Mouse (Mus musculus) ES-E14 (cell line): ENCODE results near the gene Ndc80. TPM values are rescaled to one million over a fixed set of nuclear protein-coding genes. Genes with fewer than 3 reads are reported as not detected.

Experiments
- DNase-seq: peaks from one replicate; pipeline ENCODE4 v3.0.0-alpha.2; 2013; ENCODE audit warnings: low read depth, low spot score
- H3K27ac ChIP-seq: 2 replicates; pipeline ENCODE4 v1.5.1; 2012; ENCODE audit warnings: low read depth, mild to moderate bottlenecking, low read length, moderate library complexity, mixed read lengths; ENCODE audit not compliant: poor library complexity, insufficient read depth, severe bottlenecking
- H3K36me3 ChIP-seq: 2 replicates; pipeline ENCODE4 v1.6.1; 2012; ENCODE audit warnings: mild to moderate bottlenecking, low read length, moderate library complexity, mixed read lengths; ENCODE audit not compliant: control insufficient read depth, poor library complexity, insufficient read depth, severe bottlenecking
- H3K4me1 ChIP-seq, 2 experiments: fragments of 150-350 bp in 1 of 2; sonication (generic) in 1 of 2; 2 replicates each; pipeline ENCODE4 v1.6.1; 2012; ENCODE audit warnings: low read length in 2 of 2, mild to moderate bottlenecking in 1 of 2, mixed read lengths in 1 of 2; ENCODE audit not compliant: control insufficient read depth in 2 of 2, insufficient read depth in 2 of 2, poor library complexity in 1 of 2
- H3K4me3 ChIP-seq, 2 experiments: fragments of 150-350 bp in 1 of 2; sonication (generic) in 1 of 2; 2 replicates each; pipeline ENCODE4 v1.5.1; 2012; ENCODE audit warnings: low read length in 2 of 2, low read depth in 1 of 2, mild to moderate bottlenecking in 1 of 2, mixed read lengths in 1 of 2; ENCODE audit not compliant: insufficient read depth in 1 of 2, poor library complexity in 1 of 2, severe bottlenecking in 1 of 2
- H3K9ac ChIP-seq: 2 replicates; pipeline ENCODE4 v1.6.1; 2012; ENCODE audit warnings: low read depth, mild to moderate bottlenecking, low read length, mixed read lengths; ENCODE audit not compliant: poor library complexity, insufficient read depth, severe bottlenecking
- H3K9me3 ChIP-seq: fragments of 150-350 bp; sonication (generic); 2 replicates; pipeline ENCODE4 v1.6.1; 2012; ENCODE audit warnings: low read depth, mild to moderate bottlenecking, low read length; ENCODE audit not compliant: control insufficient read depth, insufficient read depth
- CHD2 ChIP-seq: IDR thresholded peaks from 2 replicates; pipeline ENCODE4 v1.6.1; 2014; ENCODE audit warnings: mild to moderate bottlenecking, low read depth, low read length, inconsistent platforms
- HCFC1 ChIP-seq: IDR thresholded peaks from 2 replicates; pipeline ENCODE4 v1.6.1; 2012; ENCODE audit warnings: low read length, inconsistent platforms, borderline replicate concordance; ENCODE audit not compliant: insufficient read depth
- MAFK ChIP-seq: IDR thresholded peaks from 2 replicates; pipeline ENCODE4 v1.6.1; 2014; ENCODE audit warnings: mild to moderate bottlenecking, low read depth, low read length, inconsistent platforms; ENCODE audit not compliant: insufficient read depth
- ZC3H11A ChIP-seq: IDR thresholded peaks from 2 replicates; pipeline ENCODE4 v1.6.1; 2012; ENCODE audit warnings: low read depth, mild to moderate bottlenecking, inconsistent platforms, low read length, borderline replicate concordance
- ZNF384 ChIP-seq: IDR thresholded peaks from 2 replicates; pipeline ENCODE4 v1.6.1; 2012; ENCODE audit warnings: low read depth, low read length, inconsistent platforms
- in situ Hi-C, 2 experiments: fragments of 600-800 bp; cut with MboI; formaldehyde crosslinking; loops; one replicate each; pipeline ENCODE4 v1.15.1; 2025; ENCODE audit warnings: low sequenced_read_pairs in 2 of 2, inconsistent platforms in 1 of 2; ENCODE audit not compliant: unreplicated experiment in 2 of 2
- total RNA-seq: library from RNA; depleted of rRNA; stranded (reverse); fragments of 300-350 nt; gene quantifications from 2 replicates; pipeline ENCODE4 v1.2.3, GENCODE M21; 2012; rRNA removed

The Ndc80 gene
- total RNA-seq, result 31.5 and 42.8 TPM in 2 replicates

- Histone ChIP-seq H3K9ac (peak within 1 kb of the TSS; percentile 94), H3K4me1 (0 out of 4 replicates have a peak, but pooled peaks cover 0 to 3% of the 10 kb centered on the region in 2 experiments), H3K27ac (peak within 1 kb of the TSS; percentile 96), H3K9me3 (no peaks in the 10 kb centered on the region), H3K36me3 (peaks cover 2% of the 10 kb centered on the region; the same call in 1 of the 2 replicates), H3K4me3 (peak within 1 kb of the TSS; percentile 88 to 91)
- DNase-seq, result peak; percentile 86
- in situ Hi-C loops, result no loop called here
- TF ChIP-seq MAFK, result no peak
- no peak for TF ChIP-seq ZNF384
- TF ChIP-seq CHD2, result 0 out of 2 replicates have a peak, but pooled peaks have one; percentile 21
- no peak for TF ChIP-seq ZC3H11A
- peak; percentile 77 for TF ChIP-seq HCFC1
These were observed at the start of gene Ndc80 for GRCm38 (mm10) chr17:71526711-71527564. Ndc80 (minus strand) TSS chr17:71526857.

GRCm38 (mm10) chr17:71561631-71562030 lies 35.0 kb upstream of the Ndc80 start:
- no peak overlapping the region for H3K27ac ChIP-seq
- H3K36me3 ChIP-seq, result no peaks in the 10 kb centered on the region
- H3K4me1 ChIP-seq, result no peaks in the 10 kb centered on the region
- TF ChIP-seq ZC3H11A, result no peak
- no peak for TF ChIP-seq HCFC1
- no peak for TF ChIP-seq MAFK
- TF ChIP-seq CHD2, result no peak
- TF ChIP-seq ZNF384, result no peak
- in situ Hi-C loops, result loop anchor here in 1 of 2 experiments (25.0 kb wide), 1 partner anchor 301 kb away; no protein-coding TSS in a partner anchor
- no peak overlapping the region for H3K4me3 ChIP-seq
- H3K9ac ChIP-seq, result no peak overlapping the region
- no peaks in the 10 kb centered on the region for H3K9me3 ChIP-seq
- DNase-seq, result no peak

GRCm38 (mm10) chr17:71552901-71553300 lies 26.2 kb upstream of the Ndc80 start:
- no peak overlapping the region for H3K27ac ChIP-seq
- no peaks in the 10 kb centered on the region for H3K36me3 ChIP-seq
- DNase-seq, result no peak
- H3K9ac ChIP-seq, result no peak overlapping the region
- peak overlapping the region in 1 of 2 experiments; percentile 96; a peak in 1 of 4 replicates for H3K4me3 ChIP-seq
- no peaks in the 10 kb centered on the region; a peak in 1 of 4 replicates for H3K4me1 ChIP-seq
- no peaks in the 10 kb centered on the region for H3K9me3 ChIP-seq
- in situ Hi-C loops, result loop anchor here in 1 of 2 experiments (25.0 kb wide), 1 partner anchor 309 kb away; no protein-coding TSS in a partner anchor
- no peak for TF ChIP-seq MAFK
- TF ChIP-seq HCFC1, result no peak
- TF ChIP-seq ZC3H11A, result no peak
- TF ChIP-seq CHD2, result no peak
- no peak for TF ChIP-seq ZNF384

- H3K4me1 ChIP-seq, result no peaks in the 10 kb centered on the region; a peak in 1 of 4 replicates
- no peaks in the 10 kb centered on the region for H3K36me3 ChIP-seq
- in situ Hi-C loops, result loop anchor here in 1 of 2 experiments (25.0 kb wide), 1 partner anchor 310 kb away; no protein-coding TSS in a partner anchor
- no peaks in the 10 kb centered on the region for H3K9me3 ChIP-seq
- peak within 1 kb of the TSS; percentile 77 for H3K9ac ChIP-seq
- peak within 1 kb of the TSS; percentile 74 to 96 for H3K4me3 ChIP-seq
- no peak within 1 kb of the TSS for H3K27ac ChIP-seq
- TF ChIP-seq HCFC1 (peak; percentile 17; the same call in 1 of the 2 replicates), CHD2 (no peak)
- DNase-seq, result peak; percentile 79
These were observed 25.2 kb upstream of the Ndc80 start, which contains the start of gene Spdya for GRCm38 (mm10) chr17:71551757-71552451. Spdya (plus strand) TSS chr17:71552061.
